Mouse (Mus musculus): ENCODE measurements around the gene Zfp553. TPM values are rescaled to one million over a fixed set of nuclear protein-coding genes. Genes with fewer than 3 reads are reported as not detected.

Gene Zfp553
- polyA plus RNA-seq (2012; rRNA removed), result 30.4 and 32.0 TPM in 2 replicates

GRCm38 (mm10) chr7:127232622-127233367 is at the start of gene Zfp553, which contains the start of gene Sept1:
Gene Zfp553 (plus strand): TSS chr7:127233061.
Gene Sept1 (minus strand): TSS chr7:127233130.

GRCm38 (mm10) chr7:127195544-127196295 is 37.1 kb upstream of the Zfp553 start, which contains the start of gene Cd2bp2:
Gene Cd2bp2 (minus strand): TSS chr7:127196050.

DNA sequence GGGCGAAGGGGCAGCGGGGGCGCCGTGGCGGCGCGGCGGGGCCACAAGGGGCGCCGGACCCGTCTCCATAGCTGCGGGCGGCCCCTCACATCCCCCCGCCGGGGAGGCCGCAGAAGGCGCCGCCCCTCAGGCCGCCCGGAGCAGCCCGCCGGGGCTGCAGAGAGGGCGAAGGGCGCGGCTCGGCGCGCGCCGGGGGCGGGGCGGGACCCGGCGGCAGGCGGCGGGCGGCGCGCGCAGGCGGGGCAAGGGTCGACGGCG is 24.6 kb upstream of the Zfp553 start, which contains the start of gene Tbc1d10b:
TSS of gene Tbc1d10b (minus strand) at position 174 of the 258 bp plus-strand sequence.

DNA sequence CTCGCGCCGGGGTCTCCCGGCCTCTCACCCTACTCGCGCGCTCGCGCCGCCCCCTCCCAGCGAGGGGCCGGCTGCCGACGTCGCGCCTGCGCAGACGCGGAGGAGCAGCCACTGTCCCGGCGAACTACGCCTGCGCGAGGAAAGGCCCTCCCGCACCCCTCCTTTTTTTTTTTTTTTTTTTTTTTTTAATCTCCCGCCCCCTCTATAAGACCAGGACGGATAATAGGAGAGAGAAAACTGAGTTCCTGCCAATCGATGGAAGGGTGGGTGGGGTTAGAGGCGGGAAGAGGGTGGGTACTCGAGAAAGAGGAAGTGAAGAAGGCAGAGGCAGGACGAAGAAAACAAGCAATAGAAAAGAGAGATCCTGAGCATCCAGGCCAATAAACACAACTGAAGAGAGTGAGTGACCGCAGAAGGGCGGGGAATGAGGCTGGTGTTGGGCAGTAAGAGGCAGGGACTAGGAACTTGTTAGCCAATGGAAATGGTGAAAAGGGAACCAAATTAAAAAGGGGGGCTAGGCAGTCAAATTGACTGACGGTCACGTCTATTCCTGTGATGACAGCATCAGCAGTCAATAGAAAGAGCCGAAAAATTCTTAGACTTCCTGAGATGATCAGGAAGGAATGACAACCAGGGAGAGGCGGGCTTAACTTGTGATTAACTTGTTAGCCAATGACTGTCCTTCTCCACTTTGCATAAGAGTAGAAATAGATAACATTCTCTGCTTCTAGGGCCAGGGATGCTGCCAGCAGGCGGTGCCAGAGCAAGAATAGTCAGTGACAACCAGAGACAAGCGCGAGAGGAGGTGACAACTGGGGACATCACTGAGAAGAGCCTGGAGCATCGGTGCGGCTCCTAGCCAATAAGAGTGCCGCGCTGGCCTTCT is 24.1 kb upstream of the Zfp553 start, which contains the start of gene Mylpf:
TSS of gene Mylpf (plus strand) at position 338 of the 886 bp plus-strand sequence.

GRCm38 (mm10) chr7:127243870-127244657 is 11.2 kb downstream of the Zfp553 start, which contains the start of gene Zfp771:
Gene Zfp771 (plus strand): TSS chr7:127244274.

GRCm38 (mm10) chr7:127260309-127261111 is 27.6 kb downstream of the Zfp553 start, which contains the start of gene Dctpp1:
Gene Dctpp1 (minus strand): TSS chr7:127260709.

DNA sequence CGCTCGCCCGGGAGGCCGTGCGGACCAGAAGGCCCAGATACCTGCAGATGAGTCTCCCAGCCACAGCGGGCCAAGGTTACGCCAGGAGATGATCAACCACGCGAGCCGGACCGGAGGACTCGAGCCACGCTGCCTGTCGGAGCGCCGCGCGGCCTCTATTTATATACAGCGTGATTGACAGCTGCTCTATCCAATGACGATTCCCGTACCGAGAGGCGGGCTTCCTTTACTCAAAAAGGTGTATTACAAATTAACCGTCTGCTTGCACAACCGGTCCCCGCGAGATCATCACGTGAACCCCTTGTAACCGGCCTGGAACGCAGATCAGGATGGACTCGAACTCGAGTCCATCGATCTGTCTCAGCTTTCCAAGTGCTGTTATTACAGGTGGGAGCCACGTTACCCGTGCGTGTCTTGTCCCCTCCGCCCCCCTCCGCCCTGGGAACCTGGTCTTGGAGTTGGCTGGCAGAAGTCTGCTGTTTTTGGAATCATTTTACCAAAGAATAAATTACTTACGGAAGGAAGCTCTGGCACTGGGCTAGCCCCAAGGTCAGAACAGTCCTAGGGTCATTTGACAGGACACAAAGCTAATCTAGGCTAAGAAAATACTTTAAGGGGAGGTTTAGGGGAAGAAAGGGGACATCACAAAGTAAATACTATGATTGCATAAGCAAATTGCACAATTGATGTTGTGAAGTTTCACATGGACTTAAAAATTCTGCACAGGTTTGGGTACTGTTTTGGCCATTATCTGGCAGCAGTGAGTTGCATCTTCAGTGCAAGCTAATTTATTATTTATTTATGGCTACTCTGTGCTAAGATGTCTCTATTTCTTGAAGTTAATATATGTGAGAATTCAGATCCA is 41.3 kb downstream of the Zfp553 start, which contains the start of gene Sephs2:
TSS of gene Sephs2 (minus strand) at position 131 of the 865 bp plus-strand sequence.

Other genes with a start within 250 kb of the Zfp553 start
- 82.1 and 99.8 TPM in 2 replicates for gene Mvp, start 218.4 kb upstream of the Zfp553 start, polyA plus RNA-seq (2012; rRNA removed)
- gene Pagr1b, start 216.6 kb upstream of the Zfp553 start, polyA plus RNA-seq (2012; rRNA removed), result 2.2 and 4.7 TPM in 2 replicates
- gene Pagr1a, start 215.7 kb upstream of the Zfp553 start, polyA plus RNA-seq (2012; rRNA removed), result 1.3 and 3.5 TPM in 2 replicates
- gene Gm42742, start 212.0 kb upstream of the Zfp553 start, polyA plus RNA-seq (2012; rRNA removed), result 60.7 and 61.9 TPM in 2 replicates
- gene Prrt2, start 211.8 kb upstream of the Zfp553 start, polyA plus RNA-seq (2012; rRNA removed), result 20.6 and 34.9 TPM in 2 replicates
- gene Maz, start 206.0 kb upstream of the Zfp553 start, polyA plus RNA-seq (2012; rRNA removed), result 393 and 433 TPM in 2 replicates
- gene Kif22, start 190.6 kb upstream of the Zfp553 start, polyA plus RNA-seq (2012; rRNA removed), result 6.5 and 11.3 TPM in 2 replicates
- gene Zg16, start 145.7 kb upstream of the Zfp553 start, polyA plus RNA-seq (2012; rRNA removed), result 4.6 and 8.5 TPM in 2 replicates
- gene AI467606, start 141.7 kb upstream of the Zfp553 start, polyA plus RNA-seq (2012; rRNA removed), result 31.3 and 37.2 TPM in 2 replicates
- 2.5 and 3.0 TPM in 2 replicates for gene Qprt, start 110.8 kb upstream of the Zfp553 start, polyA plus RNA-seq (2012; rRNA removed)
- gene Spn, start 95.2 kb upstream of the Zfp553 start, polyA plus RNA-seq (2012; rRNA removed), result 2.0 and 2.2 TPM in 2 replicates
- 22.5 and 27.3 TPM in 2 replicates for gene Cd2bp2, start 37.0 kb upstream of the Zfp553 start, polyA plus RNA-seq (2012; rRNA removed)
- 37.8 and 46.0 TPM in 2 replicates for gene Tbc1d10b, start 24.6 kb upstream of the Zfp553 start, polyA plus RNA-seq (2012; rRNA removed)
- gene Mylpf, start 24.2 kb upstream of the Zfp553 start, polyA plus RNA-seq (2012; rRNA removed), result 0.89 and 1.2 TPM in 2 replicates
- gene Sept1, start 69 bp downstream of the Zfp553 start, polyA plus RNA-seq (2012; rRNA removed), result 13.9 and 22.8 TPM in 2 replicates
- gene Zfp771, start 11.2 kb downstream of the Zfp553 start, polyA plus RNA-seq (2012; rRNA removed), result 290 and 471 TPM in 2 replicates
- gene Dctpp1, start 27.6 kb downstream of the Zfp553 start, polyA plus RNA-seq (2012; rRNA removed), result 82.3 and 102 TPM in 2 replicates
- gene Sephs2, start 41.0 kb downstream of the Zfp553 start, polyA plus RNA-seq (2012; rRNA removed), result 19.5 and 24.6 TPM in 2 replicates
- 4.3 and 4.5 TPM in 2 replicates for gene Itgal, start 63.2 kb downstream of the Zfp553 start, polyA plus RNA-seq (2012; rRNA removed)
- gene Zfp768, start 112.5 kb downstream of the Zfp553 start, polyA plus RNA-seq (2012; rRNA removed), result 48.6 and 54.8 TPM in 2 replicates
- 9.1 and 10.7 TPM in 2 replicates for gene Zfp747, start 143.0 kb downstream of the Zfp553 start, polyA plus RNA-seq (2012; rRNA removed)
- 4.5 and 4.6 TPM in 2 replicates for gene 9130019O22Rik, start 154.1 kb downstream of the Zfp553 start, polyA plus RNA-seq (2012; rRNA removed)
- gene E430018J23Rik, start 160.6 kb downstream of the Zfp553 start, polyA plus RNA-seq (2012; rRNA removed), result 7.9 and 11.6 TPM in 2 replicates
- 7.0 and 8.5 TPM in 2 replicates for gene Zfp764, start 173.8 kb downstream of the Zfp553 start, polyA plus RNA-seq (2012; rRNA removed)
- gene Zfp688, start 189.0 kb downstream of the Zfp553 start, polyA plus RNA-seq (2012; rRNA removed), result 34.3 and 36.2 TPM in 2 replicates
- 8.0 and 9.3 TPM in 2 replicates for gene Zfp689, start 216.1 kb downstream of the Zfp553 start, polyA plus RNA-seq (2012; rRNA removed)
- gene Prr14, start 226.6 kb downstream of the Zfp553 start, polyA plus RNA-seq (2012; rRNA removed), result 62.6 and 76.9 TPM in 2 replicates
- gene Fbrs, start 246.1 kb downstream of the Zfp553 start, polyA plus RNA-seq (2012; rRNA removed), result 21.3 and 27.7 TPM in 2 replicates